Mouse (Mus musculus): ENCODE measurements at regions not wholly inside any gene's neighbourhood (a gene's known extent, or its start where the extent isn't known, plus 50 kb on each side); places are given as distances from the start of the nearest gene placed in this dataset.

- no peak for DNase-seq (ENCODE audit: low read depth, low spot score)
These were observed 280.7 kb downstream of the Gm49356 start for GRCm38 (mm10) chr15:59169831-59170230.

- DNase-seq (ENCODE audit: low read depth, low spot score): no peak
These were observed 282.0 kb downstream of the Gm49356 start for GRCm38 (mm10) chr15:59171120-59171519.

GRCm38 (mm10) chr15:59173452-59174245 is 284.6 kb downstream of the Gm49356 start:
- DNase-seq (ENCODE audit: low read depth, low spot score): no peak

DNA sequence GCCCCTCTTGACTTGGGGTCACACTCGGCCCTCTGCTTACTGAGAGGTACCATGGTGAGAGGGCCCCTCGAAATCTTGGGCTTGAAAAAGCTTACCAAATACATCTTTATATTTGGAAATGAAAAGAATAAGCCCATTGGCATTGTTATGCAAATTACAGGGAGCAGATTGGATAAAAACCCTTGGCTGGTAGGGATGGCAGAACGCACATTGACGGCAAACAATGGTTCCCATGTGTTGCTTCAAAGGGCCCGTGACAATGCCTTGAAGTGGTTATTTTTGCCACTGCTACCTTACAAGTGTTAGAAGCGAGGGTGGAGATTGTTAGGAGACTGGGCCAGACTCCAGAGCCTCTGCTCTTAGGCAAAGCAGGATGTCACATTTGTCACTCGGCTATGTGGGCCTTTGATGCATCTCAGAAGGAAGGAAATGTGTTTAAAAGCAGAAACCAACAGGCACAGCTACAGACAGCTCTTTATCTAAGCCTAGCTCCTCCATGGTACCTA is 285.2 kb downstream of the Gm49356 start:
- DNase-seq (ENCODE audit: low read depth, low spot score): no peak

DNA sequence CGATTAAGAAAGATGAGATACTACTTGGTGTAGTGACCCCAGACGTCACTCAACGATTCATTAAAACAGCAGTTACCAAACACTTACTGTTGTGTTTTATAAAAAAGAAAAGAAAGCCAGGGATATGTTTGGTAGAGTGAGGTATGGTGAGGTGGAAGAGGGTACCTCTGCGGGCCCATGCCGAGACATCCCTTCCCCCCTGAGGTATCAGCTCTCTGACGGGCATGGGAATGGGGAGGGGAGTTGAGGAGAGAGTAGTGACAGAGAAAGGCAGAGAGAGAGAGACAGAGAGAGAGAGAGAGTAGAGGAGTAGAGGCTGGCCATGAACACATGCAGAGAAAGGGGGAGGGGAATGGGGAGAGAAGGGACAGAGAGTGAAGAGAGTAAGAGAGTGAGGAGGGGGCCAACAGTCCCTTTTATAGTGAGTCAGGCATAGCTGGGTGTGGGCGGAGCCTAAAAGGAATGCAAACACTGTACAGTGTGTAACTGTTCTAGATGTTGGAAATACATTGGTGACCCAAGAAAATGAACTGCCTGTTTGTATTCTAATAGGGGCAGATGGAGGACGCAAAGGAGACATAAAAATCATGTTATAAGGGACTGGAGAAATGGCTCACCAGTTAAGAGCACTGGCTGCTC is 285.9 kb downstream of the Gm49356 start:
- no peak for DNase-seq (ENCODE audit: low read depth, low spot score)

GRCm38 (mm10) chr15:59180076-59180475 is 291.0 kb downstream of the Gm49356 start:
- DNase-seq (ENCODE audit: low read depth, low spot score): no peak

DNA sequence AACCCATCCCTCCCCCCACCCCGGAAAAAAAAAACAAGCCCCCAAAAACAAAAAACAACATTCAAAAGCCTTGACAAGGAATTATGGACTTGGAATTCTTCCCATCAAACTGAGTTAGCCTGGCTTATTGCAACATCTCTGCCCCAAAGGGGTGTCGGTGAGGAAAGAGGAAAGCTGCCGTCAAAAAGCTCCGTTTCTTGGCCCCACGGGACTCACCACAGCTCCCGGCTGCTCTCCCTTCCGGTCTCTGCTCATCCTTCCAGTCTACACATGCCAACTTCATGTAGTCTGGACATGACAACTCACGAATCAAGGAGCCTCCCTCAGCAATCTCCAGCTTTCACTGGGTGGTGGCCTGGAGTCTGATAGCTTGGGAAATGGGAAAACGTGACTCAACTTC is 295.4 kb downstream of the Gm49356 start:
- no peak for DNase-seq (ENCODE audit: low read depth, low spot score)

GRCm38 (mm10) chr15:59187566-59187965 is 298.5 kb downstream of the Gm49356 start:
- no peak for DNase-seq (ENCODE audit: low read depth, low spot score)

GRCm38 (mm10) chr15:59188371-59188770 is 299.3 kb downstream of the Gm49356 start:
- peak; percentile 42 for DNase-seq (ENCODE audit: low read depth, low spot score)

DNA sequence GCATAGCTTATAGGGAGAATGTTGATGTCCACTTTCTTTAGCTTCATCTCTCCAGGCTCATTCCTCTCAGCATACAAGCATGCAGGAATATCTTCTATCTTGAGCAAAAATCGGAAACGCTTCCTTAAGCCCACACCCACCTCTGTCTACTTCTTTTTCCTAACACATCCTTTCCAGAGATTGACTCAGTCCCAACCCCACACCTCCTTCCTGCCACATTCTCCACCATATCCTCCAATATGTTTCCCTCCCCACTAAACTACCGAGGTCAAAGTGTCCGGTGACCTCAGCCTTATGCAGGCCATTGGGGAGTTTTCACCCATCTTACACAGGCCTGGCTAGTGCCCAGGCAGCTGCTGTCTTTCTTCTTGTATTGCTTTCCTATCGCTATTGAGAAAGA is 301.4 kb downstream of the Gm49356 start:
- DNase-seq (ENCODE audit: low read depth, low spot score): no peak

- DNase-seq (ENCODE audit: low read depth, low spot score): no peak
These were observed 305.3 kb downstream of the Gm49356 start for GRCm38 (mm10) chr15:59194421-59194820.

- DNase-seq (ENCODE audit: low read depth, low spot score): no peak
These were observed 307.3 kb downstream of the Gm49356 start for GRCm38 (mm10) chr15:59196351-59196750.

DNA sequence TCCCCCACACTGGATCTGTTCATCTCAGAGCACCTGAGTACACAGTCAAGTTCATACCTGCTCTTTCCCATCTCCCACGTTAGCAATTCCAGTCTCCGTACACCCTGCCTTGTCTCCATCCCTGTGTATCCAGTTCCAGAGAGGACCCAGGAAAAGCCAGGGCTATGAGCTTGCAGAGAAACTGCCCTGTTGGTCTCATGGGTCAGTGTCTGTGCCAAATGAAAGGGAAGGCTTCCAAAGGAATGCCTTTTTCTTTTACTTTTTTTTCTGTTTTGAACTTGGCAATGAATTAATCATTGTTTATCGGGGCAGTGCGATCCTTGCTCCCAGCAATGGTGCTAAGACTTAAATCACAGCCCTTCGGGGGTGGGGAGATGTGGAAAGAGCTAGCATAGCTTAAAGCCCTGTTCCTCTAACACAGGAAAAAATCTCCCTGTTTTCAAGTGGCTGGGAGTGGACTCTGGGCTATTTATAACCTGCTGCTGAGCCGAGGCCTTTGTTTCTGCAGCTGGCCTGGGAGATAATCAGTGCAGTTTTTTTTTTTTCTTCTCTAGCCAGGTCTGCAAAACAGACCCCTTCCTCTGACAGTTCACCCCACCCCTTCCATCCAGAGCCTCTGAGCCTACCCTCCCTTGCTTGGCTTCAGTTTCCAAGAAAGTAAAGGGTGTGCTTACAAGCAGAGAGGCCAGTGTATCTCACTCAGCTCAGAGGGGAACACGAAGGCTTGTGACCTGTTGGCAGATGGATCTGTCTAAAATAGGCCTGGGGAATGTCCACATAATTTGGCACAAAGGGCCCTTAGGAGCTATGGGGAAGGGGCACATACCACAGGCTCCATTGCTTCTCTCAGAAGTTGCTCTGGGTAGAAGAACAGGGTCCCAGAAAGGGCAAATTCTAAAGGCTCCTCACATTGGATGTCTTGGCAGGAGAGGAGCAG is 308.6 kb downstream of the Gm49356 start:
- DNase-seq (ENCODE audit: low read depth, low spot score): no peak

DNA sequence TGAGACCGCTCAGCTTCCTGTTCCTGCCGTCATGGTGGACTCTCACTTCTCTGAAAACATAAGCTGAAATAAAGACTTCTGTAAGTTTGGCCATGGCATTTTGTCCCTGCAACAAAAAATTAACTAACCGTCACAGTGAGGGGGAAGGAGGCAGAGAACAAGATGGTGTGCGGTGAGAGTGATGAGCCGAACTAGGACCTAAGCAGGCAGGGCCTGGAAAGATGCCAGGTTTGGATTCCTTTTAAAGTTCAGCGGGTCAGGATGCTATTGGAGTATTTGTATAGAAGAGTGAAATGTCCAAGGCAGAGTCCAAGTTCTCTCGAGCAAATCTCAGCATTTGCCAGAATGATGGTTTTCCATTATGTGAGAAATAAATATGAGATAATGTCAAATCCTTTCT is 312.3 kb downstream of the Gm49356 start:
- no peak for DNase-seq (ENCODE audit: low read depth, low spot score)

GRCm38 (mm10) chr15:59201894-59202670 is 313.0 kb downstream of the Gm49356 start:
- no peak for DNase-seq (ENCODE audit: low read depth, low spot score)

GRCm38 (mm10) chr15:59203097-59203849 is 314.2 kb downstream of the Gm49356 start:
- DNase-seq (ENCODE audit: low read depth, low spot score): no peak

DNA sequence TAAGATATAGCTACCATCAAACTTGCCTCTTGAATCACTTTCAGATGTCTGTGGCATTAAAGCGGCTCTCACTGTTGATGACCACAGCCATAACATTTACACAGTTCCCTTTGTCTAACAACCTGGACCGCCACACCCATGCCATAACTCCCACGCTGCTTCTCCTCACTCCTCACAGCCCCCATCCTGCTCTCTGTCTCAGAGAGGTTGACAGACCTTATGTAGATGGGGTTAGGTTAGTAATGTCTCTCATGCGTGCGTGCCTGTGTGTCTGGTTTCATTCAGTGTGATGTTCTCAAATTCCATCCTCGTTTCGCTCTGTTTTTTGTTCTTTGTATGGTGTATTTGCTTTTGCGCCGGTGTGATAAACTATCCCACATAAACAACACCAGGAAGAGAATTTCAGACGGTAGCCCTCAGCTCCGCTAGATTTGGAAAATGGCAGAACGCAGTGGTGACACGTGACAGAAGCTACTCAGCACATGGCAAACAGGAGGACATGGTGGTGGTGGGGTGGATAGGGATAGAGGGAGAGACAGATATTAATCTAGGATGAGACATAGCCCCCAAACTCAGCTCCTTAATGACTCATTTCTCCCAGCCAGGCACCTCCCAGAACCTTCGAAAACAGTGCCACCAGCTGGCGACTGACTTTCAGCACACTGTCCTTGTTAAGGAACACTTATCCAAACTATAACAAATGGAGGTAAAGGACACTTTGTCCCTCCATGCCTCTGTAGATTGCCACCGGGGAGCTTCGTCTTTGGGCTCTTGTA is 314.9 kb downstream of the Gm49356 start:
- peak; percentile 33 for DNase-seq (ENCODE audit: low read depth, low spot score)

- no peak for DNase-seq (ENCODE audit: low read depth, low spot score)
These were observed 316.0 kb downstream of the Gm49356 start for GRCm38 (mm10) chr15:59205091-59205490.

DNA sequence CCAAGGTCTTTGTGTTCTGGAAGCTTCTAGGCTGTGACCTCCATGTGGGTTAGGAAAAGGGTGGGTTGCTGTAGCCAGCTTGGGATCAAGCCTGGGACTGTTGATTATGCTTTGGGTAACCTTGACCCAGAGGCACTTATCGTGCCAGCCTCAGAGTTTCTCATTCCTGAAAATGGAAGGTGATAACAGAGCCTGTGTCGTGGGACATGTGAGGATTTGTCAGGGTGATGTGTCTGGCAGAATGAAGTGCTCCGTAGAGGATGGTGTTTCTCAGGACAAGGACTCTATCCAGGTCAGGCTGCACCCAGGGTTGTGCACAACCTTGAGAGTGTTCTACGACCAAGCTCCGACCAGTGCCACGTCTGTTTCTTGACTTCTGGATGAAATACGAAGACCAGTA is 316.4 kb downstream of the Gm49356 start:
- no peak for DNase-seq (ENCODE audit: low read depth, low spot score)

DNA sequence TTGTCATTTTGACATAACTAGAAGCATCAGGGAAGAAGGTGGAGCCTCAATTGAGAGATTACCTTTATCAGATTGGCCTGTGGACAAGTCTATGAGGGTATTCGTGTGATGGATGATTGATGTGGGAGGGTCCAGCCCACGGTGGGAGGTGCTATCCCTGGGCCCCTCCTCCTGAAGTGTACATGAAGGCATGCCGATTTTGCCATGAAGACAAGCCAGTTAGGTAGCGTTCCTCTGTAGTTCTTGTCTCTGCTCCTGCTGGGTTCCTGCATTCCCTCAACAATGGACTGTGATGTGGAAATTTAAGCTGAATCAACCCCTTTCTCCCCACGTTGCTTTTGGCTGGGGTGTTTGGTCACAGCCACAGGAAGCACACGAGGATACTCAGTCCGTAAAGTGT is 317.5 kb downstream of the Gm49356 start:
- peak; percentile 16 for DNase-seq (ENCODE audit: low read depth, low spot score)
